Mouse (Mus musculus) hindbrain, embryonic 15.5 days (tissue): ENCODE data around the gene Ceacam19. TPM values are rescaled to one million over a fixed set of nuclear protein-coding genes. Genes with fewer than 3 reads are reported as not detected.

Experiments used
- ATAC-seq: fragments of 200-750 bp; cut with Nextera tagmentation; 2 replicates; pipeline ENCODE4 v1.8.0; 2017; ENCODE audit warnings: low read depth, moderate number of reproducible peaks, moderate TSS enrichment; ENCODE audit not compliant: low FRiP score
- H3K27ac ChIP-seq: fragments of 300-500 bp; sonication (generic); replicated peaks from 2 replicates; pipeline ENCODE4 v1.5.1; 2015; ENCODE audit warnings: mild to moderate bottlenecking, inconsistent platforms
- H3K27me3 ChIP-seq: fragments of 300-500 bp; sonication (generic); 2 replicates; pipeline ENCODE4 v1.6.1; 2015; ENCODE audit warnings: control low read depth, inconsistent platforms
- H3K36me3 ChIP-seq: fragments of 300-500 bp; sonication (generic); 2 replicates; pipeline ENCODE4 v1.6.1; 2015; ENCODE audit warnings: control low read depth, inconsistent platforms
- H3K4me1 ChIP-seq: fragments of 300-500 bp; sonication (generic); replicated peaks from 2 replicates; pipeline ENCODE4 v1.6.1; 2015; ENCODE audit warnings: control low read depth, inconsistent platforms
- H3K4me2 ChIP-seq: fragments of 300-500 bp; sonication (generic); 2 replicates; pipeline ENCODE4 v1.6.1; 2015; ENCODE audit warnings: moderate library complexity, mild to moderate bottlenecking, inconsistent platforms
- H3K4me3 ChIP-seq: fragments of 300-500 bp; sonication (generic); 2 replicates; pipeline ENCODE4 v1.5.1; 2015; ENCODE audit warnings: mild to moderate bottlenecking, inconsistent platforms
- H3K9ac ChIP-seq: fragments of 300-500 bp; sonication (generic); 2 replicates; pipeline ENCODE4 v1.6.1; 2015; ENCODE audit warnings: inconsistent platforms
- H3K9me3 ChIP-seq: fragments of 300-500 bp; sonication (generic); 2 replicates; pipeline ENCODE4 v1.6.1; 2016; ENCODE audit warnings: control low read depth, inconsistent platforms
- WGBS: fragments of 180-500 bp; shearing (Covaris S2); methylation state at CpG from one replicate; pipeline ENCODE4 v1.1.7; 2015; 5-methylcytosine and 5-hydroxymethylcytosine counted together
- polyA plus RNA-seq: library from polyadenylated mRNA; unstranded; fragments of >200 nt; fragmentation: Nextera tagmentation; extraction: Ambion mirVana; gene quantifications from 2 replicates; pipeline ENCODE4 v1.2.1, GENCODE M21; 2015

Gene Ceacam19
- polyA plus RNA-seq, 1 experiment from 2014 or later = not detected

DNA sequence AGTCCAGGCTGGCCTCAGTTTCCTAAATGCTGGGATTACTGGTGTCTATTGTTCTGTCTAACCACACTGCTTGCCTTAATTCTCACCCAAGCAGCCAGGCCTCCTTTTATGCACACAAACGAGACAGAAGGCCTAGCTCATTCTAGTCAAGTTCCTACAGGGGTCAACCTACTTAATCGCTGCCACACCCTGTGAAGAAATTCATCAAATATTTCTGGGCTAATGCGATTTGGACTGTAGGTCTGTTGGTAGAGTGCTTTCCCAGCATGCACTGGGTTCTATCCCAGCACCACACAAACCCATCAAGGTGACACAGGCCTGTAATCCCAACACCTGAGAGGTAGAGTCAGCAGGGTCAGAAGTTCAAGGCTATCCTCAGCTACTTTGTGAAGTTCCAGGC, 58.1 kb downstream of the Ceacam19 start:
- H3K4me3 ChIP-seq = no peak overlapping the region
- H3K9me3 ChIP-seq = no peaks in the 10 kb centered on the region
- 89% methylated on average over 3 of the region's 3 CpGs for WGBS
- H3K27me3 ChIP-seq = peaks cover 4% of the 10 kb centered on the region
- no peak for ATAC-seq
- H3K9ac ChIP-seq = no peak overlapping the region
- H3K4me1 ChIP-seq = no peaks in the 10 kb centered on the region
- no peaks in the 10 kb centered on the region for H3K36me3 ChIP-seq
- H3K27ac ChIP-seq = no peak overlapping the region
- H3K4me2 ChIP-seq = no peak overlapping the region

DNA sequence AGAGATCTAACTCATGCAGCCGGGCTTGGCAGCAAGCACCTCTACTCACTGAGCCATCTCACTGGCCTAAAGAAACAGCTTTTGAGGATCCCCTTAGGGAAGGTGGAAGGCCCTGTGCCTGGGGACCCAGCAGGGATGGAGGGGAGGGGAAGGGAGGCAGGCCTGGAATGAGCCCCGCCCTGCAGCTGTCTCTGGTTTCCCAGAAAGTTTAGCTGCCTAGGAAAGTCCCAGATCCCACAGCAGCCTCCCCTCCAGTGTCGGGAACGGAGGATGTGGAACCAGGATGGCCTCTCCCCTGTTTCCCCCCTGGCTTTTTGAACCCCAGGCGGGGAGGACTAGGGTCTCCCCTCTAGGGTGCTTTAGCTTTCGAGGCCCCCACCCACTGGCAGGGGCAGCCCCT, 61.0 kb downstream of the Ceacam19 start:
- Histone ChIP-seq H3K36me3 (no peaks in the 10 kb centered on the region), H3K4me1 (peaks cover 4% of the 10 kb centered on the region; the same call in 1 of the 2 replicates), H3K4me2 (no peak overlapping the region), H3K27ac (no peak overlapping the region), H3K9ac (no peak overlapping the region), H3K4me3 (no peak overlapping the region), H3K9me3 (no peaks in the 10 kb centered on the region), H3K27me3 (peaks cover 28% of the 10 kb centered on the region)
- ATAC-seq = no peak
- WGBS = 37% methylated on average over 6 of the region's 6 CpGs

Other genes with a start within 250 kb of the Ceacam19 start
- gene Clptm1, start 222.9 kb downstream of the Ceacam19 start, polyA plus RNA-seq = 134 and 143 TPM in 2 replicates
- gene Apoc2, start 210.0 kb downstream of the Ceacam19 start, polyA plus RNA-seq = 0.58 and 1.1 TPM in 2 replicates
- not detected in 2 replicates for gene Gm44805, start 206.5 kb downstream of the Ceacam19 start, polyA plus RNA-seq
- gene Apoc4, start 206.5 kb downstream of the Ceacam19 start, polyA plus RNA-seq = not detected in 2 replicates
- 1.9 and 2.3 TPM in 2 replicates for gene Apoc1, start 195.3 kb downstream of the Ceacam19 start, polyA plus RNA-seq
- 624 and 744 TPM in 2 replicates for gene Apoe, start 188.8 kb downstream of the Ceacam19 start, polyA plus RNA-seq
- 155 and 158 TPM in 2 replicates for gene Tomm40, start 172.5 kb downstream of the Ceacam19 start, polyA plus RNA-seq
- 58.9 and 60.4 TPM in 2 replicates for gene Nectin2, start 137.5 kb downstream of the Ceacam19 start, polyA plus RNA-seq
- gene Bcam, start 116.9 kb downstream of the Ceacam19 start, polyA plus RNA-seq = 20.0 and 20.7 TPM in 2 replicates
- gene Cblc, start 91.2 kb downstream of the Ceacam19 start, polyA plus RNA-seq = 0.37 TPM in 1 of 2 replicates, not detected in the other
- 0.92 and 1.4 TPM in 2 replicates for gene Bcl3, start 65.2 kb downstream of the Ceacam19 start, polyA plus RNA-seq
- gene Gm19345, start 36.0 kb downstream of the Ceacam19 start, polyA plus RNA-seq = 15.7 and 17.1 TPM in 2 replicates
- 0.92 and 2.0 TPM in 2 replicates for gene Ceacam16, start 26.7 kb downstream of the Ceacam19 start, polyA plus RNA-seq
- 9.6 and 10.0 TPM in 2 replicates for gene Pvr, start 33.2 kb upstream of the Ceacam19 start, polyA plus RNA-seq
- not detected in 2 replicates for gene Igsf23, start 62.8 kb upstream of the Ceacam19 start, polyA plus RNA-seq
- gene Ceacam20, start 77.4 kb upstream of the Ceacam19 start, polyA plus RNA-seq = not detected in 2 replicates
- gene Nlrp9b, start 103.5 kb upstream of the Ceacam19 start, polyA plus RNA-seq = not detected in 2 replicates
- gene Vmn1r91, start 211.7 kb upstream of the Ceacam19 start, polyA plus RNA-seq = not detected in 2 replicates
- not detected in 2 replicates for gene Gm16442, start 234.6 kb upstream of the Ceacam19 start, polyA plus RNA-seq